Mouse (Mus musculus) embryonic facial prominence, embryonic 12.5 days (tissue): ENCODE results near the gene Ola1. TPM values are rescaled to one million over a fixed set of nuclear protein-coding genes. Genes with fewer than 3 reads are reported as not detected.

ENCODE experiments used
- ATAC-seq: fragments of 200-750 bp; cut with Nextera tagmentation; 2 replicates; pipeline ENCODE4 v1.8.0; 2017; ENCODE audit not compliant: insufficient number of reproducible peaks, insufficient read depth, low FRiP score, low TSS enrichment
- H3K27ac ChIP-seq: fragments of 300-500 bp; sonication (generic); 2 replicates; pipeline ENCODE4 v1.5.1; 2016; ENCODE audit warnings: mild to moderate bottlenecking
- H3K27me3 ChIP-seq: fragments of 300-500 bp; sonication (generic); 2 replicates; pipeline ENCODE4 v1.6.1; 2016; ENCODE audit warnings: mild to moderate bottlenecking, moderate library complexity
- H3K36me3 ChIP-seq: fragments of 300-500 bp; sonication (generic); 2 replicates; pipeline ENCODE4 v1.6.1; 2016; ENCODE audit warnings: mild to moderate bottlenecking
- H3K4me1 ChIP-seq: fragments of 300-500 bp; sonication (generic); 2 replicates; pipeline ENCODE4 v1.6.1; 2016
- H3K4me2 ChIP-seq: fragments of 300-500 bp; sonication (generic); replicated peaks from 2 replicates; pipeline ENCODE4 v1.6.1; 2016; ENCODE audit warnings: mild to moderate bottlenecking, moderate library complexity
- H3K4me3 ChIP-seq: fragments of 300-500 bp; sonication (generic); 2 replicates; pipeline ENCODE4 v1.5.1; 2016; ENCODE audit warnings: mild to moderate bottlenecking
- H3K9ac ChIP-seq: fragments of 300-500 bp; sonication (generic); 2 replicates; pipeline ENCODE4 v1.6.1; 2016; ENCODE audit warnings: mild to moderate bottlenecking, moderate library complexity
- H3K9me3 ChIP-seq: fragments of 300-500 bp; sonication (generic); 2 replicates; pipeline ENCODE4 v1.6.1; 2016; ENCODE audit warnings: mild to moderate bottlenecking, moderate library complexity
- WGBS: fragments of 180-500 bp; shearing (Covaris S2); methylation state at CpG from one replicate; pipeline ENCODE4 v1.1.7; 2016; 5-methylcytosine and 5-hydroxymethylcytosine counted together
- polyA plus RNA-seq: library from polyadenylated mRNA; unstranded; fragments of >200 nt; fragmentation: Nextera tagmentation; extraction: Ambion mirVana; gene quantifications from 2 replicates; pipeline ENCODE4 v1.2.1, GENCODE M21; 2016

Gene Ola1
- polyA plus RNA-seq, 1 experiment from 2014 or later: 108 TPM

- WGBS: 30% methylated on average over 24 of the region's 24 CpGs
These were observed 171.5 kb downstream of the Ola1 start for GRCm38 (mm10) chr2:73047061-73047741.

GRCm38 (mm10) chr2:73046576-73046975 lies 172.1 kb downstream of the Ola1 start:
- no peaks in the 10 kb centered on the region for H3K27me3 ChIP-seq
- no peak overlapping the region for H3K4me3 ChIP-seq
- peak overlapping the region; percentile 33; the same call in 1 of the 2 replicates for H3K4me2 ChIP-seq
- H3K4me1 ChIP-seq: peaks cover 29% of the 10 kb centered on the region
- H3K36me3 ChIP-seq: no peaks in the 10 kb centered on the region
- no peaks in the 10 kb centered on the region for H3K9me3 ChIP-seq
- WGBS: 40% methylated on average over 10 of the region's 10 CpGs
- ATAC-seq: no peak
- H3K27ac ChIP-seq: peak overlapping the region; percentile 90
- H3K9ac ChIP-seq: no peak overlapping the region

More at GRCm38 (mm10) chr2:73047061-73047741, 171.5 kb downstream of the Ola1 start:
- H3K27me3 ChIP-seq: no peaks in the 10 kb centered on the region
- peak overlapping the region; percentile 90 for H3K27ac ChIP-seq
- H3K4me1 ChIP-seq: peaks cover 29% of the 10 kb centered on the region
- H3K9ac ChIP-seq: no peak overlapping the region
- H3K36me3 ChIP-seq: no peaks in the 10 kb centered on the region
- no peaks in the 10 kb centered on the region for H3K9me3 ChIP-seq
- H3K4me2 ChIP-seq: peak overlapping the region; percentile 33
- peak; percentile 88 for ATAC-seq
- no peak overlapping the region for H3K4me3 ChIP-seq

- Histone ChIP-seq H3K4me3 (no peak overlapping the region), H3K27ac (no peak overlapping the region), H3K36me3 (no peaks in the 10 kb centered on the region), H3K4me2 (no peak overlapping the region), H3K9me3 (no peaks in the 10 kb centered on the region), H3K9ac (no peak overlapping the region), H3K4me1 (peaks cover 29% of the 10 kb centered on the region), H3K27me3 (no peaks in the 10 kb centered on the region)
- ATAC-seq: no peak
- 73% methylated on average over 5 of the region's 5 CpGs for WGBS
These were observed 173.2 kb downstream of the Ola1 start for GRCm38 (mm10) chr2:73045505-73045904.

Other genes starting within 250 kb of the Ola1 start
- gene Sp3, start 238.5 kb downstream of the Ola1 start, polyA plus RNA-seq: 74.6 and 77.8 TPM in 2 replicates
- not detected in 2 replicates for gene Gm11084, start 232.2 kb downstream of the Ola1 start, polyA plus RNA-seq
- gene Sp9, start 53.0 kb upstream of the Ola1 start, polyA plus RNA-seq: 0.90 and 1.6 TPM in 2 replicates
- gene Scrn3, start 93.7 kb upstream of the Ola1 start, polyA plus RNA-seq: 13.9 and 16.2 TPM in 2 replicates
- 26.8 and 29.7 TPM in 2 replicates for gene Cir1, start 93.8 kb upstream of the Ola1 start, polyA plus RNA-seq
- 7.1 and 7.5 TPM in 2 replicates for gene Gpr155, start 167.6 kb upstream of the Ola1 start, polyA plus RNA-seq